Mouse (Mus musculus): ENCODE measurements around the gene Gabrp. TPM values are rescaled to one million over a fixed set of nuclear protein-coding genes. Genes with fewer than 3 reads are reported as not detected.

Gabrp gene
- polyA plus RNA-seq, 1 experiment from 2014 or later = 4.8 TPM

- Histone ChIP-seq H3K9me3 (replicated peaks) (0 out of 2 replicates have a peak, but pooled peaks cover 3% of the 10 kb centered on the region), H3K9ac (peak overlapping the region; percentile 88), H3K4me1 (0 out of 2 replicates have a peak, but pooled peaks cover 3% of the 10 kb centered on the region), H3K27me3 (no peaks in the 10 kb centered on the region), H3K27ac (peak overlapping the region; percentile 92), H3K36me3 (no peaks in the 10 kb centered on the region), H3K4me3 (peak overlapping the region; percentile 94), H3K4me2 (replicated peaks) (peak overlapping the region; percentile 61)
- peak; percentile 90 for ATAC-seq (ENCODE audit: low FRiP score)
- under 1% methylated on average over 43 of the region's 43 CpGs for WGBS
Observed at GRCm38 (mm10) chr11:33512854-33513375, 65.8 kb downstream of the Gabrp start.

GRCm38 (mm10) chr11:33509401-33509800, 69.4 kb downstream of the Gabrp start:
- no peak overlapping the region for H3K4me3 ChIP-seq
- no peak for ATAC-seq (ENCODE audit: low FRiP score)
- H3K36me3 ChIP-seq = no peaks in the 10 kb centered on the region
- H3K27me3 ChIP-seq = no peaks in the 10 kb centered on the region
- no peak overlapping the region for H3K9ac ChIP-seq
- 0 out of 2 replicates have a peak, but pooled peaks cover 3% of the 10 kb centered on the region for H3K4me1 ChIP-seq
- H3K27ac ChIP-seq = no peak overlapping the region
- H3K9me3 ChIP-seq (replicated peaks) = no peaks in the 10 kb centered on the region
- no peak overlapping the region for H3K4me2 ChIP-seq (replicated peaks)

Other genes with a start within 250 kb of the Gabrp start
- gene Ranbp17, start 65.2 kb downstream of the Gabrp start, polyA plus RNA-seq (2016; fragmentation: Nextera tagmentation; extraction: Ambion mirVana) = 11.9 and 12.2 TPM in 2 replicates
- 0.12 and 0.26 TPM in 2 replicates for gene D130052B06Rik, start 20.3 kb upstream of the Gabrp start, polyA plus RNA-seq (2016; fragmentation: Nextera tagmentation; extraction: Ambion mirVana)

All from hindbrain, embryonic 12.5 days (tissue).